Mouse (Mus musculus): ENCODE measurements around the gene Atl3. TPM values are rescaled to one million over a fixed set of nuclear protein-coding genes. Genes with fewer than 3 reads are reported as not detected.

Gene Atl3
- polyA plus RNA-seq, 1 experiment from 2014 or later = 16.2 TPM

DNA sequence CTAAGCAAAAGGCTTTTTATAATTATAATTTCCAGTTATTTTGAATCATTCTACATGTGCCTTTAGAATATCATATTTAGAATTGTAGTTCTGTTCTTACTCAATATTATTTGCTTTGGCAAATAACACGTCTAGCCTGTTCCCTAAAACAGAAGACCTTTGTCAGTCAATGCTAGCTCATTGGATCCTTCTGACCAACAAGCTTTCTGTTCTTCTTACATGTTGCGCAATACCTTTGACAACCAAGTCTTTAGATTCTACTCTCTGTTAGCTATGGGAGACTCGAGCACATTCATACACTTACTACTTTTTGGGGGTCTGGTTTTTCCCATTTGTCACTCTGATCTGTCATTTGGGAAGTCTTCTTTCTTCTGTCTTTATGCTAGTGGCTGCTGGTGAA lies 27.8 kb downstream of the Atl3 start:
- no peaks in the 10 kb centered on the region for H3K27me3 ChIP-seq (ENCODE audit: control insufficient read depth, insufficient read depth, low read length)
- H3K9me3 ChIP-seq (replicated peaks; ENCODE audit: control insufficient read depth, low read length) = no peaks in the 10 kb centered on the region
- no peak overlapping the region for H3K27ac ChIP-seq (ENCODE audit: low read length)
- no peak for ATAC-seq (ENCODE audit: insufficient read depth, low FRiP score)
- 84% methylated on average over 3 of the region's 3 CpGs for WGBS
- H3K36me3 ChIP-seq (ENCODE audit: control insufficient read depth, insufficient read depth, low read length) = peaks cover 24% of the 10 kb centered on the region; the same call in 1 of the 2 replicates
- H3K4me2 ChIP-seq (ENCODE audit: low read depth, low read length) = no peak overlapping the region
- H3K9ac ChIP-seq (ENCODE audit: low read length) = no peak overlapping the region
- H3K4me3 ChIP-seq (replicated peaks; ENCODE audit: low read length) = no peak overlapping the region
- no peaks in the 10 kb centered on the region for H3K4me1 ChIP-seq (ENCODE audit: control insufficient read depth, insufficient read depth, low read length)

DNA sequence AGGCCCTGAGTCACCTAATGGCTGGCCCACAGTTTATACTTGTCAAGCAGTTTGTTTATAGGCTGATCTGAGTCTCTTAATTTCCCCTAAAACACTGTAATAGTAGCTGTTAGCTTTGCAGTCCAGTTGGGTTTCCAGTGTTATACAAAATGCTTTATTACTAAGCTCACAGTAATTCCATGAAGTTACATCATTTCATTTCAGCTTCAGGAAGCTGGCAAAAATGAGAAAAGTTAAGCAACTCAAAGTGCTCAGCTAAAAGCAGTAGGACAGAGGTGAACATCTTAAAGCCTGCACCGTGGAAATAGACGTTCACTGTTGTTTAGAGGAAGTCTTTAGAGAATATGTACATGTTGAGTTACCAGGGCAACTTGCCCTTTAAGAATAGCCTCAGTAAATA lies 29.0 kb downstream of the Atl3 start:
- Histone ChIP-seq H3K9ac (ENCODE audit: low read length) (no peak overlapping the region), H3K36me3 (ENCODE audit: control insufficient read depth, insufficient read depth, low read length) (peaks cover 22% of the 10 kb centered on the region; the same call in 1 of the 2 replicates), H3K27me3 (ENCODE audit: control insufficient read depth, insufficient read depth, low read length) (no peaks in the 10 kb centered on the region), H3K4me1 (ENCODE audit: control insufficient read depth, insufficient read depth, low read length) (no peaks in the 10 kb centered on the region), H3K9me3 (replicated peaks; ENCODE audit: control insufficient read depth, low read length) (no peaks in the 10 kb centered on the region), H3K4me2 (ENCODE audit: low read depth, low read length) (no peak overlapping the region), H3K4me3 (replicated peaks; ENCODE audit: low read length) (no peak overlapping the region), H3K27ac (ENCODE audit: low read length) (no peak overlapping the region)
- 91% methylated on average over 2 of the region's 2 CpGs for WGBS
- ATAC-seq (ENCODE audit: insufficient read depth, low FRiP score) = no peak

GRCm38 (mm10) chr19:7523292-7523691 lies 29.5 kb downstream of the Atl3 start:
- peaks cover 21% of the 10 kb centered on the region; the same call in 1 of the 2 replicates for H3K36me3 ChIP-seq (ENCODE audit: control insufficient read depth, insufficient read depth, low read length)
- no peaks in the 10 kb centered on the region for H3K9me3 ChIP-seq (replicated peaks; ENCODE audit: control insufficient read depth, low read length)
- no peak overlapping the region for H3K9ac ChIP-seq (ENCODE audit: low read length)
- no peak overlapping the region for H3K27ac ChIP-seq (ENCODE audit: low read length)
- no peaks in the 10 kb centered on the region for H3K4me1 ChIP-seq (ENCODE audit: control insufficient read depth, insufficient read depth, low read length)
- H3K27me3 ChIP-seq (ENCODE audit: control insufficient read depth, insufficient read depth, low read length) = no peaks in the 10 kb centered on the region
- WGBS = 88% methylated on average over 1 of the region's 1 CpGs
- H3K4me3 ChIP-seq (replicated peaks; ENCODE audit: low read length) = no peak overlapping the region
- no peak overlapping the region for H3K4me2 ChIP-seq (ENCODE audit: low read depth, low read length)
- ATAC-seq (ENCODE audit: insufficient read depth, low FRiP score) = no peak

DNA sequence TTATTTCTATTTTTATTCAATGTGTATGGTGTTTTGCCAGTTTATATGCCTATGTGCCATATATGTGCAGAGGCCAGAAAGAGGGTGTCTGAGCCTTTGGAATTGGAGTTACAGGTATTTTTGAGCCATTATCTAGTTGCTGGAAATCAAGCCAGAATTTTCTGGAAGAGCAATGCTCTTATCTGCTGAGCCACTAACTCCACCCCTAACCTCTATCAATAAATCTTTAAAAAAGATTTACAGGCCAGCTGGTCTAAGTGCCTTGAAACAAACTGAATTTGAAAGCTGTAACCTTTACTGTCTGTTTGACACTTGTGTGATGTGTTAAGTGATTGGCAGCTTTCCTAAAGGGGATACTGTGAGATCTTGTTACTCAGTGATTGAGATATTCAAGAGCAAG lies 29.9 kb downstream of the Atl3 start:
- H3K4me1 ChIP-seq (ENCODE audit: control insufficient read depth, insufficient read depth, low read length) = no peaks in the 10 kb centered on the region
- H3K4me3 ChIP-seq (replicated peaks; ENCODE audit: low read length) = no peak overlapping the region
- no peak overlapping the region for H3K9ac ChIP-seq (ENCODE audit: low read length)
- ATAC-seq (ENCODE audit: insufficient read depth, low FRiP score) = no peak
- no peaks in the 10 kb centered on the region for H3K27me3 ChIP-seq (ENCODE audit: control insufficient read depth, insufficient read depth, low read length)
- no peaks in the 10 kb centered on the region for H3K9me3 ChIP-seq (replicated peaks; ENCODE audit: control insufficient read depth, low read length)
- no peak overlapping the region for H3K4me2 ChIP-seq (ENCODE audit: low read depth, low read length)
- peaks cover 21% of the 10 kb centered on the region; the same call in 1 of the 2 replicates for H3K36me3 ChIP-seq (ENCODE audit: control insufficient read depth, insufficient read depth, low read length)
- no peak overlapping the region for H3K27ac ChIP-seq (ENCODE audit: low read length)

- Histone ChIP-seq H3K9ac (ENCODE audit: low read length) (no peak overlapping the region), H3K36me3 (ENCODE audit: control insufficient read depth, insufficient read depth, low read length) (peaks cover 21% of the 10 kb centered on the region; the same call in 1 of the 2 replicates), H3K4me3 (replicated peaks; ENCODE audit: low read length) (no peak overlapping the region), H3K27ac (ENCODE audit: low read length) (no peak overlapping the region), H3K27me3 (ENCODE audit: control insufficient read depth, insufficient read depth, low read length) (no peaks in the 10 kb centered on the region), H3K9me3 (replicated peaks; ENCODE audit: control insufficient read depth, low read length) (no peaks in the 10 kb centered on the region), H3K4me2 (ENCODE audit: low read depth, low read length) (no peak overlapping the region), H3K4me1 (ENCODE audit: control insufficient read depth, insufficient read depth, low read length) (no peaks in the 10 kb centered on the region)
- 78% methylated on average over 3 of the region's 3 CpGs for WGBS
- no peak for ATAC-seq (ENCODE audit: insufficient read depth, low FRiP score)
Observed at GRCm38 (mm10) chr19:7524879-7525278, 31.0 kb downstream of the Atl3 start.

DNA sequence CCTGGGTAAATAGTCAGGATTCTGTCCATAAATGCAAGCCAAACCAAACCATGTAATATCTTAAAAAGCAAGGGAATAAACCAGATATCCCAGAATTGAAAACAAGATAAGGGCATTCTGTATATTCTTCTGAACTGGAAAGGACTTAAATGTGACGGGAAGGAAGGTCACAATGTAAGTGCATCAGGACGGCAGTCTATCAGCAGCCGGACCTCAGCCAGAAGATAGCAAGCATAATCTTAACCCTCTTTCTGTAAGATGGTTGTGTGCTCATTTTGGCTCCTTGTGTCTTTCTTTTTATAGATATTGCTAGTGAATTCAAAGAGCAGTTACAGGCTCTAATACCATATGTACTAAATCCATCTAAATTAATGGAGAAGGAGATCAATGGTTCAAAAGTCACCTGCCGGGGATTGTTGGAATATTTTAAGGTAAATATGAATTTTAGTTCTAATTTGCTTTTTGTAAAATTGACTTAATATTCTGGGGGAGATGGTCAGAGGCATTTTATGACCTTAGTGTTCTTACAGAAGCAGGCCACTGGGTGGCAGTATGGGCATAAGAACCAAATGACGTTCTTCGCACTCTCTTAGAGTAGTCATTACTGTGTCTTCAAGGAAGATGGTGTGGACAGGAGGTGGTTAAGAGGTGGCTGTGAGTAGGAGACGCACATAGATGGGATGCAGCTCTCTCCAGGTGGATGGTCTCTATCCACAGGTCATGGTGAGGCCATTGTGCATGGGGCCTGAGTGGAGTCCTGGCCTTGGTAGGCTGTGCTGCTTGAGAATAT lies 35.0 kb downstream of the Atl3 start:
- no peak for ATAC-seq (ENCODE audit: insufficient read depth, low FRiP score)
- no peaks in the 10 kb centered on the region for H3K9me3 ChIP-seq (replicated peaks; ENCODE audit: control insufficient read depth, low read length)
- no peaks in the 10 kb centered on the region for H3K27me3 ChIP-seq (ENCODE audit: control insufficient read depth, insufficient read depth, low read length)
- no peak overlapping the region for H3K4me3 ChIP-seq (replicated peaks; ENCODE audit: low read length)
- 52% methylated on average over 7 of the region's 7 CpGs for WGBS
- no peaks in the 10 kb centered on the region for H3K4me1 ChIP-seq (ENCODE audit: control insufficient read depth, insufficient read depth, low read length)
- no peak overlapping the region for H3K27ac ChIP-seq (ENCODE audit: low read length)
- H3K4me2 ChIP-seq (ENCODE audit: low read depth, low read length) = no peak overlapping the region
- 0 out of 2 replicates have a peak, but pooled peaks cover 9% of the 10 kb centered on the region for H3K36me3 ChIP-seq (ENCODE audit: control insufficient read depth, insufficient read depth, low read length)
- no peak overlapping the region for H3K9ac ChIP-seq (ENCODE audit: low read length)

GRCm38 (mm10) chr19:7531906-7532305 lies 38.1 kb downstream of the Atl3 start:
- no peak for ATAC-seq (ENCODE audit: insufficient read depth, low FRiP score)
- no peak overlapping the region for H3K4me2 ChIP-seq (ENCODE audit: low read depth, low read length)
- 91% methylated on average over 5 of the region's 5 CpGs for WGBS
- H3K9ac ChIP-seq (ENCODE audit: low read length) = no peak overlapping the region
- no peak overlapping the region for H3K4me3 ChIP-seq (replicated peaks; ENCODE audit: low read length)
- 0 out of 2 replicates have a peak, but pooled peaks cover 9% of the 10 kb centered on the region for H3K36me3 ChIP-seq (ENCODE audit: control insufficient read depth, insufficient read depth, low read length)
- no peaks in the 10 kb centered on the region for H3K4me1 ChIP-seq (ENCODE audit: control insufficient read depth, insufficient read depth, low read length)
- no peak overlapping the region for H3K27ac ChIP-seq (ENCODE audit: low read length)
- H3K9me3 ChIP-seq (replicated peaks; ENCODE audit: control insufficient read depth, low read length) = no peaks in the 10 kb centered on the region
- no peaks in the 10 kb centered on the region for H3K27me3 ChIP-seq (ENCODE audit: control insufficient read depth, insufficient read depth, low read length)

DNA sequence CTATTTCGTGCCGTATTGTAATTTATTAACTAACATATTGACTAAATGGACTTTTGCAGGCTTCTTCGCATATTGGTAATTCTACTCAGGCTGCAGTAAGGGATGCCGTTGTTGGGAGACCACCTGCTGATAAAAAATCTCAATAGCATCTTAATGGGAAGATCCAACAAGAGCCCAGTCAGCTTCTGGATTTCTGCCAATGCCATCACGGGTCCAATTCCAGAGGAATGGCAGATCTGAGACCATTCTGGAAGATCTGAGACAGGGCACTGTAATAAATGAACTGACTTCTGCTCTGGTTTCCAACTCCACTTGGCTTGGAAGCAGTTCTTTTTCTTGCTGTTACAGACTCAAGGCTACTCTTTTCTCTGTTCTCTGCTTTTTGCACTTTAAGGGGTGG lies 40.1 kb downstream of the Atl3 start:
- no peak for ATAC-seq (ENCODE audit: insufficient read depth, low FRiP score)
- WGBS = 84% methylated on average over 5 of the region's 5 CpGs
- Histone ChIP-seq H3K4me2 (ENCODE audit: low read depth, low read length) (no peak overlapping the region), H3K4me1 (ENCODE audit: control insufficient read depth, insufficient read depth, low read length) (no peaks in the 10 kb centered on the region), H3K4me3 (replicated peaks; ENCODE audit: low read length) (no peak overlapping the region), H3K9ac (ENCODE audit: low read length) (no peak overlapping the region), H3K9me3 (replicated peaks; ENCODE audit: control insufficient read depth, low read length) (no peaks in the 10 kb centered on the region), H3K27ac (ENCODE audit: low read length) (no peak overlapping the region), H3K36me3 (ENCODE audit: control insufficient read depth, insufficient read depth, low read length) (0 out of 2 replicates have a peak, but pooled peaks cover 9% of the 10 kb centered on the region), H3K27me3 (ENCODE audit: control insufficient read depth, insufficient read depth, low read length) (no peaks in the 10 kb centered on the region)

- H3K4me3 ChIP-seq (replicated peaks; ENCODE audit: low read length) = no peak overlapping the region
- H3K9ac ChIP-seq (ENCODE audit: low read length) = no peak overlapping the region
- no peaks in the 10 kb centered on the region for H3K4me1 ChIP-seq (ENCODE audit: control insufficient read depth, insufficient read depth, low read length)
- no peaks in the 10 kb centered on the region for H3K27me3 ChIP-seq (ENCODE audit: control insufficient read depth, insufficient read depth, low read length)
- H3K27ac ChIP-seq (ENCODE audit: low read length) = no peak overlapping the region
- no peak overlapping the region for H3K4me2 ChIP-seq (ENCODE audit: low read depth, low read length)
- no peaks in the 10 kb centered on the region for H3K9me3 ChIP-seq (replicated peaks; ENCODE audit: control insufficient read depth, low read length)
- ATAC-seq (ENCODE audit: insufficient read depth, low FRiP score) = no peak
- WGBS = 88% methylated on average over 3 of the region's 3 CpGs
- no peaks in the 10 kb centered on the region for H3K36me3 ChIP-seq (ENCODE audit: control insufficient read depth, insufficient read depth, low read length)
Observed at GRCm38 (mm10) chr19:7548924-7549323, 55.1 kb downstream of the Atl3 start.
